Mouse (Mus musculus): ENCODE measurements at regions not wholly inside any gene's neighbourhood (a gene's known extent, or its start where the extent isn't known, plus 50 kb on each side); places are given as distances from the start of the nearest gene placed in this dataset.
"Not testable (repeated sequence)": the region's sequence is repeated elsewhere in the genome, so short reads cannot be mapped to it uniquely, and the experiment has no call there.

GRCm38 (mm10) chrX:159073533-159073932, 136.6 kb upstream of the Rps6ka3 start:
- Histone ChIP-seq H3K4me1 (ENCODE audit: control insufficient read depth, insufficient read depth, low read length) (no peaks in the 10 kb centered on the region), H3K4me3 (ENCODE audit: insufficient read depth, low read depth, low read length) (no peak overlapping the region), H3K79me2 (ENCODE audit: control insufficient read depth, insufficient read depth, low read length) (no peaks in the 10 kb centered on the region), H3K36me3 (ENCODE audit: control insufficient read depth, insufficient read depth, low read length) (no peaks in the 10 kb centered on the region), H3K9ac (ENCODE audit: low read depth, low read length) (no peak overlapping the region), H3K27ac (replicated peaks; ENCODE audit: insufficient read depth, low read depth, low read length) (no peak overlapping the region), H3K27me3 (ENCODE audit: control insufficient read depth, insufficient read depth, low read length) (no peaks in the 10 kb centered on the region)
- no peak for DNase-seq (ENCODE audit: extremely low read depth, low read depth, low spot score)
- no peak for TF ChIP-seq CTCF (IDR thresholded peaks at IDR 0.05; ENCODE audit: low read depth, low read length)
- no peak for TF ChIP-seq POLR2A (IDR thresholded peaks at IDR 0.05; ENCODE audit: extremely low read depth, insufficient read depth, low read length)

GRCm38 (mm10) chrX:159080508-159080907, 129.6 kb upstream of the Rps6ka3 start:
- WGBS = 96% methylated on average over 2 of the region's 2 CpGs
- TF ChIP-seq POLR2A (IDR thresholded peaks at IDR 0.05; ENCODE audit: extremely low read depth, insufficient read depth, low read length) (no peak), CTCF (IDR thresholded peaks at IDR 0.05; ENCODE audit: low read depth, low read length) (no peak)
- no peak overlapping the region for H3K9ac ChIP-seq (ENCODE audit: low read depth, low read length)
- no peaks in the 10 kb centered on the region for H3K79me2 ChIP-seq (ENCODE audit: control insufficient read depth, insufficient read depth, low read length)
- no peak overlapping the region for H3K27ac ChIP-seq (replicated peaks; ENCODE audit: insufficient read depth, low read depth, low read length)
- H3K4me3 ChIP-seq (ENCODE audit: insufficient read depth, low read depth, low read length) = no peak overlapping the region
- DNase-seq (ENCODE audit: extremely low read depth, low read depth, low spot score) = no peak
- H3K27me3 ChIP-seq (ENCODE audit: control insufficient read depth, insufficient read depth, low read length) = no peaks in the 10 kb centered on the region
- no peaks in the 10 kb centered on the region for H3K36me3 ChIP-seq (ENCODE audit: control insufficient read depth, insufficient read depth, low read length)
- H3K4me1 ChIP-seq (ENCODE audit: control insufficient read depth, insufficient read depth, low read length) = no peaks in the 10 kb centered on the region

GRCm38 (mm10) chrX:159110651-159111050, 99.5 kb upstream of the Rps6ka3 start:
- not testable (repeated sequence) for H3K27ac ChIP-seq (replicated peaks; ENCODE audit: insufficient read depth, low read depth, low read length); H3K4me1 ChIP-seq (ENCODE audit: control insufficient read depth, insufficient read depth, low read length); H3K9ac ChIP-seq (ENCODE audit: low read depth, low read length); DNase-seq (ENCODE audit: extremely low read depth, low read depth, low spot score); H3K79me2 ChIP-seq (ENCODE audit: control insufficient read depth, insufficient read depth, low read length); H3K36me3 ChIP-seq (ENCODE audit: control insufficient read depth, insufficient read depth, low read length); H3K27me3 ChIP-seq (ENCODE audit: control insufficient read depth, insufficient read depth, low read length); H3K4me3 ChIP-seq (ENCODE audit: insufficient read depth, low read depth, low read length)
- 80% methylated on average over 6 of the region's 6 CpGs for WGBS

GRCm38 (mm10) chrX:159116210-159116609, 93.9 kb upstream of the Rps6ka3 start:
- Histone ChIP-seq H3K4me3 (ENCODE audit: insufficient read depth, low read depth, low read length) (no peak overlapping the region), H3K79me2 (ENCODE audit: control insufficient read depth, insufficient read depth, low read length) (no peaks in the 10 kb centered on the region), H3K36me3 (ENCODE audit: control insufficient read depth, insufficient read depth, low read length) (no peaks in the 10 kb centered on the region), H3K27ac (replicated peaks; ENCODE audit: insufficient read depth, low read depth, low read length) (no peak overlapping the region), H3K4me1 (ENCODE audit: control insufficient read depth, insufficient read depth, low read length) (no peaks in the 10 kb centered on the region), H3K27me3 (ENCODE audit: control insufficient read depth, insufficient read depth, low read length) (no peaks in the 10 kb centered on the region), H3K9ac (ENCODE audit: low read depth, low read length) (no peak overlapping the region)
- TF ChIP-seq CTCF (IDR thresholded peaks at IDR 0.05; ENCODE audit: low read depth, low read length) = no peak
- TF ChIP-seq POLR2A (IDR thresholded peaks at IDR 0.05; ENCODE audit: extremely low read depth, insufficient read depth, low read length) = no peak
- DNase-seq (ENCODE audit: extremely low read depth, low read depth, low spot score) = no peak

- Histone ChIP-seq H3K36me3 (ENCODE audit: control insufficient read depth, insufficient read depth, low read length) (no peaks in the 10 kb centered on the region), H3K4me1 (ENCODE audit: control insufficient read depth, insufficient read depth, low read length) (no peaks in the 10 kb centered on the region), H3K27me3 (ENCODE audit: control insufficient read depth, insufficient read depth, low read length) (no peaks in the 10 kb centered on the region), H3K9ac (ENCODE audit: low read depth, low read length) (no peak overlapping the region), H3K4me3 (ENCODE audit: insufficient read depth, low read depth, low read length) (no peak overlapping the region), H3K79me2 (ENCODE audit: control insufficient read depth, insufficient read depth, low read length) (no peaks in the 10 kb centered on the region), H3K27ac (replicated peaks; ENCODE audit: insufficient read depth, low read depth, low read length) (no peak overlapping the region)
- WGBS = 76% methylated on average over 4 of the region's 4 CpGs
- no peak for TF ChIP-seq POLR2A (IDR thresholded peaks at IDR 0.05; ENCODE audit: extremely low read depth, insufficient read depth, low read length)
- TF ChIP-seq CTCF (IDR thresholded peaks at IDR 0.05; ENCODE audit: low read depth, low read length) = no peak
- DNase-seq (ENCODE audit: extremely low read depth, low read depth, low spot score) = no peak
Observed at GRCm38 (mm10) chrX:159140554-159140953, 69.6 kb upstream of the Rps6ka3 start.

- TF ChIP-seq POLR2A (IDR thresholded peaks at IDR 0.05; ENCODE audit: extremely low read depth, insufficient read depth, low read length) (no peak), CTCF (IDR thresholded peaks at IDR 0.05; ENCODE audit: low read depth, low read length) (no peak)
- 95% methylated on average over 4 of the region's 4 CpGs for WGBS
- H3K36me3 ChIP-seq (ENCODE audit: control insufficient read depth, insufficient read depth, low read length) = no peaks in the 10 kb centered on the region
- no peaks in the 10 kb centered on the region for H3K79me2 ChIP-seq (ENCODE audit: control insufficient read depth, insufficient read depth, low read length)
- no peak overlapping the region for H3K4me3 ChIP-seq (ENCODE audit: insufficient read depth, low read depth, low read length)
- no peak for DNase-seq (ENCODE audit: extremely low read depth, low read depth, low spot score)
- H3K9ac ChIP-seq (ENCODE audit: low read depth, low read length) = no peak overlapping the region
- H3K27me3 ChIP-seq (ENCODE audit: control insufficient read depth, insufficient read depth, low read length) = no peaks in the 10 kb centered on the region
- H3K4me1 ChIP-seq (ENCODE audit: control insufficient read depth, insufficient read depth, low read length) = no peaks in the 10 kb centered on the region
- H3K27ac ChIP-seq (replicated peaks; ENCODE audit: insufficient read depth, low read depth, low read length) = no peak overlapping the region
Observed at GRCm38 (mm10) chrX:159143278-159143677, 66.8 kb upstream of the Rps6ka3 start.
